Mouse (Mus musculus): ENCODE measurements at regions not wholly inside any gene's neighbourhood (a gene's known extent, or its start where the extent isn't known, plus 50 kb on each side); places are given as distances from the start of the nearest gene placed in this dataset.

GRCm38 (mm10) chr10:31076948-31077347 lies 234.3 kb upstream of the Hey2 start:
- DNase-seq (ENCODE audit: low spot score in 2 of 2), result no peak

GRCm38 (mm10) chr10:31076415-31076814 lies 233.8 kb upstream of the Hey2 start:
- DNase-seq (ENCODE audit: low spot score in 2 of 2), result no peak

GRCm38 (mm10) chr10:31074004-31074645 lies 231.5 kb upstream of the Hey2 start:
- no peak for DNase-seq (ENCODE audit: low spot score in 2 of 2)

- no peak for DNase-seq (ENCODE audit: low spot score in 2 of 2)
These were observed 226.1 kb upstream of the Hey2 start for GRCm38 (mm10) chr10:31068668-31069223.

- DNase-seq (ENCODE audit: low spot score in 2 of 2), result no peak
These were observed 220.1 kb upstream of the Hey2 start for GRCm38 (mm10) chr10:31062732-31063131.

- DNase-seq (ENCODE audit: low spot score in 2 of 2), result no peak
These were observed 210.7 kb upstream of the Hey2 start for GRCm38 (mm10) chr10:31053260-31053659.

- no peak for DNase-seq (ENCODE audit: low spot score in 2 of 2)
These were observed 208.6 kb upstream of the Hey2 start for GRCm38 (mm10) chr10:31051222-31051621.

- DNase-seq (ENCODE audit: low spot score in 2 of 2), result no peak
These were observed 206.8 kb upstream of the Hey2 start for GRCm38 (mm10) chr10:31049352-31049751.

GRCm38 (mm10) chr10:31035611-31036010 lies 193.0 kb upstream of the Hey2 start:
- no peak for DNase-seq (ENCODE audit: low spot score in 2 of 2)

- no peak for DNase-seq (ENCODE audit: low spot score in 2 of 2)
These were observed 192.2 kb upstream of the Hey2 start for GRCm38 (mm10) chr10:31034782-31035181.

- DNase-seq (ENCODE audit: low spot score in 2 of 2), result no peak
These were observed 188.1 kb upstream of the Hey2 start for GRCm38 (mm10) chr10:31030676-31031075.

GRCm38 (mm10) chr10:31026440-31026839 lies 183.8 kb upstream of the Hey2 start:
- DNase-seq (ENCODE audit: low spot score in 2 of 2), result no peak

- DNase-seq (ENCODE audit: low spot score in 2 of 2), result no peak
These were observed 170.2 kb upstream of the Hey2 start for GRCm38 (mm10) chr10:31012669-31013358.

- no peak for DNase-seq (ENCODE audit: low spot score in 2 of 2)
These were observed 167.3 kb upstream of the Hey2 start for GRCm38 (mm10) chr10:31009955-31010254.

GRCm38 (mm10) chr10:31009128-31009954 lies 166.7 kb upstream of the Hey2 start:
- no peak for DNase-seq (ENCODE audit: low spot score in 2 of 2)

- DNase-seq (ENCODE audit: low spot score in 2 of 2), result no peak
These were observed 155.8 kb upstream of the Hey2 start for GRCm38 (mm10) chr10:30998163-30998944.

- DNase-seq (ENCODE audit: low spot score in 2 of 2), result no peak
These were observed 149.6 kb upstream of the Hey2 start for GRCm38 (mm10) chr10:30992167-30992566.

- DNase-seq (ENCODE audit: low spot score in 2 of 2), result peak; percentile 12 to 24
These were observed 137.8 kb upstream of the Hey2 start for GRCm38 (mm10) chr10:30980279-30980968.

GRCm38 (mm10) chr10:30979766-30980165 lies 137.2 kb upstream of the Hey2 start:
- DNase-seq (ENCODE audit: low spot score in 2 of 2), result peak in 1 of 2 experiments; percentile 14

GRCm38 (mm10) chr10:30966176-30966575 lies 123.6 kb upstream of the Hey2 start:
- DNase-seq (ENCODE audit: low spot score in 2 of 2), result no peak

GRCm38 (mm10) chr10:30953825-30954224 lies 111.2 kb upstream of the Hey2 start:
- no peak for DNase-seq (ENCODE audit: low spot score in 2 of 2)

All from layer of hippocampus, postnatal 10 days (tissue).